Mouse (Mus musculus) lung, postnatal 36 days (tissue): ENCODE data around the gene St8sia1.

Experiments used
- DNase-seq: peaks from one replicate; pipeline ENCODE4 v3.0.0; 2022; ENCODE audit warnings: mixed read lengths

The St8sia1 gene

GRCm38 (mm10) chr6:142908911-142909770 lies 55.1 kb downstream of the St8sia1 start:
- no peak for DNase-seq

- DNase-seq: no peak
Observed at GRCm38 (mm10) chr6:142908412-142908811, 55.8 kb downstream of the St8sia1 start.

GRCm38 (mm10) chr6:142895371-142895770 lies 68.9 kb downstream of the St8sia1 start:
- no peak for DNase-seq

- DNase-seq: no peak
Observed at GRCm38 (mm10) chr6:142893716-142894115, 70.5 kb downstream of the St8sia1 start.

GRCm38 (mm10) chr6:142890321-142890720 lies 73.9 kb downstream of the St8sia1 start:
- DNase-seq: no peak

- no peak for DNase-seq
Observed at GRCm38 (mm10) chr6:142888970-142889740, 75.1 kb downstream of the St8sia1 start.

- no peak for DNase-seq
Observed at GRCm38 (mm10) chr6:142888346-142888745, 75.9 kb downstream of the St8sia1 start.

GRCm38 (mm10) chr6:142887375-142887774 lies 76.9 kb downstream of the St8sia1 start:
- no peak for DNase-seq

- DNase-seq: no peak
Observed at GRCm38 (mm10) chr6:142885364-142886154, 78.7 kb downstream of the St8sia1 start.

GRCm38 (mm10) chr6:142884128-142884527 lies 80.1 kb downstream of the St8sia1 start:
- peak; percentile 16 for DNase-seq

GRCm38 (mm10) chr6:142880849-142881470 lies 83.3 kb downstream of the St8sia1 start:
- DNase-seq: no peak

- DNase-seq: peak; percentile 15
Observed at GRCm38 (mm10) chr6:142878744-142879701, 85.2 kb downstream of the St8sia1 start.

- no peak for DNase-seq
Observed at GRCm38 (mm10) chr6:142877221-142877620, 87.0 kb downstream of the St8sia1 start.

- no peak for DNase-seq
Observed at GRCm38 (mm10) chr6:142876279-142876899, 87.9 kb downstream of the St8sia1 start.

- DNase-seq: no peak
Observed at GRCm38 (mm10) chr6:142873795-142874563, 90.3 kb downstream of the St8sia1 start.

GRCm38 (mm10) chr6:142869715-142870422 lies 94.4 kb downstream of the St8sia1 start:
- DNase-seq: no peak

- no peak for DNase-seq
Observed at GRCm38 (mm10) chr6:142867471-142868055, 96.7 kb downstream of the St8sia1 start.

GRCm38 (mm10) chr6:142867023-142867422 lies 97.2 kb downstream of the St8sia1 start:
- no peak for DNase-seq

- DNase-seq: no peak
Observed at GRCm38 (mm10) chr6:142865199-142865598, 99.1 kb downstream of the St8sia1 start.
